Mouse (Mus musculus): ENCODE data around the gene Slc4a5. TPM values are rescaled to one million over a fixed set of nuclear protein-coding genes. Genes with fewer than 3 reads are reported as not detected.

The Slc4a5 gene
- polyA plus RNA-seq, 1 experiment from 2014 or later = 5.0 TPM

DNA sequence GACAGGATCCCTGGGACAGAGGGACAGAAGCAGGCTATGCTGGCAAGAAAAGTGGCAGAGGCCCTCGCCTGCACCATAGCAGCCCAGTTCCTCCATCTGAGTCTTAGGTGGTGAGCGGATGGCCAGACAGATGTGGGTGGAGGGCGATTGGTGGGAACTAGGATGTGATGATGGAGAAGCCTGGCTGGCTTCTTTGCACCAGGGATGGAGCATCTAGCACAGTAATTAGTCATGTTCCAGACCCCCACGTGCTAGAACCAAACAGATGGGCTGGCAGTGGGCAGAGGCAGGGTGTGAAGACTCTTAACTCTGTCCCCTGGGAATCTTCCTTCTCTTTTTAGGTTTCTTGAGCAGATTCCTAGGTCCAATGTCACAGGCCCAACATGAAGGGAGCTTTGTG, 16.3 kb upstream of the Slc4a5 start:
- Histone ChIP-seq H3K36me3 (ENCODE audit: insufficient read depth, low read length) (peaks cover 9% of the 10 kb centered on the region; the same call in 1 of the 2 replicates), H3K4me1 (ENCODE audit: insufficient read depth, low read depth, low read length) (no peaks in the 10 kb centered on the region), H3K9me3 (ENCODE audit: low read length) (no peaks in the 10 kb centered on the region), H3K4me2 (replicated peaks; ENCODE audit: low read depth, low read length) (no peak overlapping the region), H3K27ac (ENCODE audit: low read length) (no peak overlapping the region), H3K9ac (replicated peaks; ENCODE audit: low read depth) (no peak overlapping the region), H3K4me3 (ENCODE audit: low read depth, low read length) (no peak overlapping the region), H3K27me3 (replicated peaks; ENCODE audit: insufficient read depth, low read length) (no peaks in the 10 kb centered on the region)
- 84% methylated on average over 4 of the region's 4 CpGs for WGBS
- no peak for TF ChIP-seq EP300 (IDR thresholded peaks at IDR 0.05)
- ATAC-seq (no peak), DNase-seq (ENCODE audit: low spot score) (no peak)

DNA sequence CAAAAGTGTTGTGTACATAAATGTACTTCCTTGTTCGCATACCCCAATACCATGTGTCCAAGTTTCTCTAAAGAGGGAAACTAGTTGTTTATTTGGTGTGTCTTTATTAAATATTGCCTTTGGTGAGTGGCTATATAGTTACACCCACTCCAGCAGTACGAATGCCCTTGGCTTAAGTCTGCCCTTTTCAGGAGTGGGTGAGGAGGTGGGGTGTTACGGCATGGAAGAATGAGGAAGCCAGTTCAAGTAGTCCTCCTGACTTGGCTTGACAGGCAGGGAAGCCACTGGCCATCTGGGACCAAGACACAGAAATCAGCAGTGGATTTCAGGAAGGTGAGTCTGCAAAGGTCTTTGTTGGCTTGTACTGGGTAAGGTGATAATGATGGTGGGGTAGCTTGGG, 13.8 kb upstream of the Slc4a5 start:
- no peaks in the 10 kb centered on the region for H3K27me3 ChIP-seq (replicated peaks; ENCODE audit: insufficient read depth, low read length)
- no peaks in the 10 kb centered on the region for H3K4me1 ChIP-seq (ENCODE audit: insufficient read depth, low read depth, low read length)
- 45% methylated on average over 3 of the region's 3 CpGs for WGBS
- no peaks in the 10 kb centered on the region for H3K36me3 ChIP-seq (ENCODE audit: insufficient read depth, low read length)
- TF ChIP-seq CTCF (IDR thresholded peaks at IDR 0.05) (no peak), EP300 (IDR thresholded peaks at IDR 0.05) (no peak)
- no peak overlapping the region; the same call in 1 of the 2 replicates for H3K27ac ChIP-seq (ENCODE audit: low read length)
- DNase-seq (ENCODE audit: low spot score) (peak; percentile 80), ATAC-seq (peak; percentile 83)
- no peak overlapping the region for H3K9ac ChIP-seq (replicated peaks; ENCODE audit: low read depth)
- no peaks in the 10 kb centered on the region for H3K9me3 ChIP-seq (ENCODE audit: low read length)
- H3K4me2 ChIP-seq (replicated peaks; ENCODE audit: low read depth, low read length) = no peak overlapping the region
- H3K4me3 ChIP-seq (ENCODE audit: low read depth, low read length) = no peak overlapping the region

DNA sequence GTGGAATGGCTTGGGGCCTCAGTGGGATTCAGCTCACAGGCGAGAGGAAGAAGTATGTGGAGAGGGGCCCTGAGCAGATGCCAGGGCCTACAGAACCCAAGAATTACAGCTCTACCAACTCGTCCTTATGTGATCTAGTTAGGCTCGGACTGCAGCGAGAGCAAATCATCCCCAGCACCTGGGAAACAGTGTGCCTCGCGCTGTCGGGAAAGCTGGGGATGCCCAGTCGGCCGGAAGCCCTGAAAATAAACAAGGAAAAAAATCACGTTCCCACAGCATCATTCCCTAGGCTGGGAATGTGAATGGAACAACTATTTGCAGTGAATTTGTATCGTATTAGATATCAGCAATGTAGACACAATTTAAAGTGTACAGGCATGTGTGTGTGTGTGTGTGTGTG, 13.3 kb upstream of the Slc4a5 start:
- H3K4me1 ChIP-seq (ENCODE audit: insufficient read depth, low read depth, low read length) = no peaks in the 10 kb centered on the region
- H3K27me3 ChIP-seq (replicated peaks; ENCODE audit: insufficient read depth, low read length) = no peaks in the 10 kb centered on the region
- no peak for TF ChIP-seq CTCF (IDR thresholded peaks at IDR 0.05)
- no peak for TF ChIP-seq EP300 (IDR thresholded peaks at IDR 0.05)

GRCm38 (mm10) chr6:83207361-83208049, 12.1 kb upstream of the Slc4a5 start:
- 59% methylated on average over 9 of the region's 9 CpGs for WGBS
- Histone ChIP-seq H3K4me1 (ENCODE audit: insufficient read depth, low read depth, low read length) (no peaks in the 10 kb centered on the region), H3K27me3 (replicated peaks; ENCODE audit: insufficient read depth, low read length) (no peaks in the 10 kb centered on the region), H3K4me2 (replicated peaks; ENCODE audit: low read depth, low read length) (no peak overlapping the region), H3K9me3 (ENCODE audit: low read length) (no peaks in the 10 kb centered on the region), H3K4me3 (ENCODE audit: low read depth, low read length) (no peak overlapping the region), H3K27ac (ENCODE audit: low read length) (no peak overlapping the region), H3K9ac (replicated peaks; ENCODE audit: low read depth) (no peak overlapping the region), H3K36me3 (ENCODE audit: insufficient read depth, low read length) (no peaks in the 10 kb centered on the region)
- TF ChIP-seq CTCF (IDR thresholded peaks at IDR 0.05) = no peak
- TF ChIP-seq EP300 (IDR thresholded peaks at IDR 0.05) = no peak
- DNase-seq (ENCODE audit: low spot score) (no peak), ATAC-seq (no peak)

More for the DNA sequence above, 13.3 kb upstream of the Slc4a5 start:
- Histone ChIP-seq H3K9me3 (ENCODE audit: low read length) (no peaks in the 10 kb centered on the region), H3K4me3 (ENCODE audit: low read depth, low read length) (no peak overlapping the region), H3K4me2 (replicated peaks; ENCODE audit: low read depth, low read length) (no peak overlapping the region), H3K36me3 (ENCODE audit: insufficient read depth, low read length) (no peaks in the 10 kb centered on the region), H3K9ac (replicated peaks; ENCODE audit: low read depth) (no peak overlapping the region), H3K27ac (ENCODE audit: low read length) (no peak overlapping the region; the same call in 1 of the 2 replicates)
- DNase-seq (ENCODE audit: low spot score) = no peak
- WGBS = 52% methylated on average over 11 of the region's 11 CpGs
- 0 out of 2 replicates have a peak, but pooled peaks have one; percentile 4 for ATAC-seq

DNA sequence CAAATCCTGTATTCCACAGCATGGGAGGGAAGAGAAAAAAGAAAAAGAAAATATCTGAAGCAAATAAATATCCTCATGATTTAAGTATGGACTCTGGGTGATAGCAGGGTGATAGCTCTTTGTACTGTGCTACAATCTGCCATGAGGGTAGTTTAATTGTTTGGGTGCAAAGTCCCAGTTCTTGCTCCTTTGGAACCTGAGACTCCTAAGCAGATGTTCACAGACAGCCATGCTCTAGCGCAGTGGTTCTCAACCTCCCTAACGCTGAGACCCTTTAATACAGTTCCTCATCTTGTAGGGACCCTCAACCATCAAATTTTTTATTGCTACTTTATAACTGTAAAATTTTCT, 11.6 kb upstream of the Slc4a5 start:
- ATAC-seq (no peak), DNase-seq (ENCODE audit: low spot score) (no peak)
- no peak overlapping the region for H3K4me2 ChIP-seq (replicated peaks; ENCODE audit: low read depth, low read length)
- TF ChIP-seq EP300 (IDR thresholded peaks at IDR 0.05) (no peak), CTCF (IDR thresholded peaks at IDR 0.05) (no peak)
- no peaks in the 10 kb centered on the region for H3K9me3 ChIP-seq (ENCODE audit: low read length)
- H3K4me3 ChIP-seq (ENCODE audit: low read depth, low read length) = no peak overlapping the region
- no peaks in the 10 kb centered on the region for H3K27me3 ChIP-seq (replicated peaks; ENCODE audit: insufficient read depth, low read length)
- H3K27ac ChIP-seq (ENCODE audit: low read length) = no peak overlapping the region
- no peak overlapping the region for H3K9ac ChIP-seq (replicated peaks; ENCODE audit: low read depth)
- WGBS = 91% methylated on average over 2 of the region's 2 CpGs
- no peaks in the 10 kb centered on the region for H3K36me3 ChIP-seq (ENCODE audit: insufficient read depth, low read length)
- H3K4me1 ChIP-seq (ENCODE audit: insufficient read depth, low read depth, low read length) = no peaks in the 10 kb centered on the region

DNA sequence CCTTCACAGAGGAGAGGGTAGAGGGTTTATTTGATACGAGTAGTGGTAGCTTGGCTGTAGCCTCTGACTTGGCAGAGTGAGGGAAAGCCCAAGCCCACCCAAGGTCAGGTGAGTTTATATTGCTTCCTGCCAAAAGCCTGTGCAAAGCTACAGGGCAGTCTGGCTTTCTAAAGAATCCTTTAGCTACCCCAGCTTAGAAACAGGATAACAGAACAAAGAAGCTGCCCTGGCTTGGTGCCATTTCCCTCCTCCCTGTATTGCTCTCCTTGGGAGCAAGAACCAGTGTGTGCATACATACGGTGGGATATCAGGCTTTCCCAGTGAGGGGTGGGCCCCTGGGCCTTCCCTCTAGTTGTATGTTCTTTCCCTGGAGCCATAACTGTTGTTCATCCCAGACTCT, 9.1 kb upstream of the Slc4a5 start:
- H3K4me1 ChIP-seq (ENCODE audit: insufficient read depth, low read depth, low read length) = no peaks in the 10 kb centered on the region
- H3K4me2 ChIP-seq (replicated peaks; ENCODE audit: low read depth, low read length) = no peak overlapping the region
- no peaks in the 10 kb centered on the region for H3K27me3 ChIP-seq (replicated peaks; ENCODE audit: insufficient read depth, low read length)
- no peak for TF ChIP-seq EP300 (IDR thresholded peaks at IDR 0.05)
- no peak for TF ChIP-seq CTCF (IDR thresholded peaks at IDR 0.05)
- no peak overlapping the region for H3K4me3 ChIP-seq (ENCODE audit: low read depth, low read length)
- no peaks in the 10 kb centered on the region for H3K9me3 ChIP-seq (ENCODE audit: low read length)
- no peak overlapping the region for H3K27ac ChIP-seq (ENCODE audit: low read length)
- DNase-seq (ENCODE audit: low spot score) = no peak
- ATAC-seq = no peak
- no peak overlapping the region for H3K9ac ChIP-seq (replicated peaks; ENCODE audit: low read depth)
- H3K36me3 ChIP-seq (ENCODE audit: insufficient read depth, low read length) = no peaks in the 10 kb centered on the region
- 22% methylated on average over 2 of the region's 2 CpGs for WGBS

DNA sequence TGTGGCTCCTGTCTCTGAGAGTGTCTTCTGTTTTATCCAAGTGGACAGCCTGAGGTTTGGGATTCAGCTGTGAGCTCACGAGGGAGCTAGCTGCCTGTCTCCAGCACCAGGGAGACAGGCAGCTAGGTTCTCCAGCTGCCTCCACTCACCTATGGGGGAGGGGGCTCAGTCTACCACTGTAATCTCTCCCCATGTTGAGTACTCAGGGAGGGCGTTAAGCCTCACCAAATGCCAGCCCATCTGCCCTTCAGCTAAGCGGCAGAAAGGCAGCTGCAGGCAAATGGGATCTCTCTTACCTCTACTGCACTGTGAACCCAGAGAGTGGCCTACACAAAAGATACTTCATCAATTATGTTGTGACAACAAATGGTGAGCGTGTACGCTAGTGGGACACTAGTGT, 8.1 kb upstream of the Slc4a5 start:
- Histone ChIP-seq H3K9me3 (ENCODE audit: low read length) (no peaks in the 10 kb centered on the region), H3K4me1 (ENCODE audit: insufficient read depth, low read depth, low read length) (no peaks in the 10 kb centered on the region), H3K4me2 (replicated peaks; ENCODE audit: low read depth, low read length) (no peak overlapping the region), H3K4me3 (ENCODE audit: low read depth, low read length) (no peak overlapping the region), H3K36me3 (ENCODE audit: insufficient read depth, low read length) (no peaks in the 10 kb centered on the region), H3K9ac (replicated peaks; ENCODE audit: low read depth) (no peak overlapping the region), H3K27ac (ENCODE audit: low read length) (no peak overlapping the region), H3K27me3 (replicated peaks; ENCODE audit: insufficient read depth, low read length) (no peaks in the 10 kb centered on the region)
- DNase-seq (ENCODE audit: low spot score) (no peak), ATAC-seq (no peak)
- no peak for TF ChIP-seq CTCF (IDR thresholded peaks at IDR 0.05)
- no peak for TF ChIP-seq EP300 (IDR thresholded peaks at IDR 0.05)
- WGBS = 28% methylated on average over 5 of the region's 5 CpGs
